ENCODE assay signal across 13 mouse cellular contexts in genomic region chr15:8885585-8885984, GRCm38 (mm10).
"Had no signal": no experiment of that assay in that cellular context is flagged by ENCODE, and none has a peak within 500 bp of the region (broad histone marks: within the 10 kb centered on the region; RNA-seq: fewer than 3 reads in every experiment).

No protein-coding gene starts in this region.

- ATAC-seq: intestine, embryonic 15.5 days; midbrain, embryonic 16.5 days had no signal

- H3K27ac ChIP-seq: intestine, embryonic 15.5 days; kidney, embryonic 15.5 days; limb, embryonic 12.5 days; liver, embryonic 15.5 days; midbrain, embryonic 12.5 days; neural tube, embryonic 13.5 days had no signal

- DNase-seq: layer of hippocampus, postnatal 36 days; right cerebral cortex, postnatal 4 days; spleen, adult 18-20 months; thymus, adult 18-20 months; thymus, postnatal 25 days had no signal

- H3K36me3 ChIP-seq: intestine, embryonic 15.5 days; kidney, embryonic 15.5 days; limb, embryonic 12.5 days; liver, embryonic 15.5 days; midbrain, embryonic 12.5 days; neural tube, embryonic 13.5 days had no signal

- H3K9ac ChIP-seq: intestine, embryonic 15.5 days; kidney, embryonic 15.5 days; limb, embryonic 12.5 days; liver, embryonic 15.5 days; midbrain, embryonic 12.5 days; neural tube, embryonic 13.5 days had no signal

- H3K27me3 ChIP-seq: intestine, embryonic 15.5 days; kidney, embryonic 15.5 days; limb, embryonic 12.5 days; liver, embryonic 15.5 days; midbrain, embryonic 12.5 days; neural tube, embryonic 13.5 days had no signal

- H3K4me3 ChIP-seq: intestine, embryonic 15.5 days; limb, embryonic 12.5 days; liver, embryonic 15.5 days; midbrain, embryonic 12.5 days; neural tube, embryonic 13.5 days had no signal

- H3K4me2 ChIP-seq: intestine, embryonic 15.5 days; liver, embryonic 11.5 days; liver, embryonic 15.5 days; midbrain, embryonic 12.5 days had no signal

- H3K9me3 ChIP-seq: intestine, embryonic 15.5 days; kidney, embryonic 15.5 days; limb, embryonic 12.5 days; liver, embryonic 15.5 days; midbrain, embryonic 12.5 days; neural tube, embryonic 13.5 days had no signal

- H3K4me1 ChIP-seq: intestine, embryonic 15.5 days; liver, embryonic 15.5 days; neural tube, embryonic 13.5 days had no signal
